Mouse (Mus musculus) testis, adult 2 months (tissue): Measurements from ENCODE around the gene Gm3336. TPM values are rescaled to one million over a fixed set of nuclear protein-coding genes. Genes with fewer than 3 reads are reported as not detected.

Experiments
- H3K27ac ChIP-seq: fragments of 200-500 bp; 2 replicates; pipeline ENCODE4 v1.5.1; 2012; ENCODE audit warnings: low read depth, low read length; ENCODE audit not compliant: control insufficient read depth, insufficient read depth
- H3K27me3 ChIP-seq: fragments of 200-500 bp; 2 replicates; pipeline ENCODE4 v1.6.1; 2012; ENCODE audit warnings: mild to moderate bottlenecking, low read length, moderate library complexity; ENCODE audit not compliant: control insufficient read depth, insufficient read depth
- H3K36me3 ChIP-seq: fragments of 200-500 bp; 2 replicates; pipeline ENCODE4 v1.6.1; 2012; ENCODE audit warnings: mild to moderate bottlenecking, low read length; ENCODE audit not compliant: control insufficient read depth, insufficient read depth
- H3K4me1 ChIP-seq: fragments of 200-500 bp; 2 replicates; pipeline ENCODE4 v1.6.1; 2012; ENCODE audit warnings: low read length; ENCODE audit not compliant: control insufficient read depth, insufficient read depth
- H3K4me3 ChIP-seq: fragments of 200-500 bp; 2 replicates; pipeline ENCODE4 v1.5.1; 2012; ENCODE audit warnings: low read depth, mild to moderate bottlenecking, low read length, moderate library complexity, mixed read lengths; ENCODE audit not compliant: control insufficient read depth
- CTCF ChIP-seq: fragments of 200-500 bp; IDR thresholded peaks from 2 replicates; pipeline ENCODE4 v1.5.1; 2012; ENCODE audit warnings: low read depth, mild to moderate bottlenecking, inconsistent platforms, low read length, moderate library complexity; ENCODE audit not compliant: control insufficient read depth, insufficient read depth, insufficient replicate concordance
- POLR2A ChIP-seq: fragments of 200-500 bp; IDR thresholded peaks from 2 replicates; pipeline ENCODE4 v1.6.1; 2012; ENCODE audit warnings: low read depth, mild to moderate bottlenecking, inconsistent platforms, low read length, moderate library complexity; ENCODE audit not compliant: control insufficient read depth
- polyA plus RNA-seq: library from polyadenylated mRNA; depleted of rRNA; stranded (reverse); fragments of >200 nt; gene quantifications from 2 replicates; pipeline ENCODE4 v1.2.3, GENCODE M21; 2012

Gm3336 gene
- polyA plus RNA-seq, 1 experiment = 0.86 TPM

- Histone ChIP-seq H3K4me3 (no peak overlapping the region), H3K4me1 (peaks cover 17% of the 10 kb centered on the region), H3K27ac (no peak overlapping the region), H3K27me3 (no peaks in the 10 kb centered on the region; the same call in 1 of the 2 replicates), H3K36me3 (no peaks in the 10 kb centered on the region)
- no peak for TF ChIP-seq CTCF
- TF ChIP-seq POLR2A = no peak
Observed at GRCm38 (mm10) chr8:70744806-70745205, 26.5 kb downstream of the Gm3336 start.

DNA sequence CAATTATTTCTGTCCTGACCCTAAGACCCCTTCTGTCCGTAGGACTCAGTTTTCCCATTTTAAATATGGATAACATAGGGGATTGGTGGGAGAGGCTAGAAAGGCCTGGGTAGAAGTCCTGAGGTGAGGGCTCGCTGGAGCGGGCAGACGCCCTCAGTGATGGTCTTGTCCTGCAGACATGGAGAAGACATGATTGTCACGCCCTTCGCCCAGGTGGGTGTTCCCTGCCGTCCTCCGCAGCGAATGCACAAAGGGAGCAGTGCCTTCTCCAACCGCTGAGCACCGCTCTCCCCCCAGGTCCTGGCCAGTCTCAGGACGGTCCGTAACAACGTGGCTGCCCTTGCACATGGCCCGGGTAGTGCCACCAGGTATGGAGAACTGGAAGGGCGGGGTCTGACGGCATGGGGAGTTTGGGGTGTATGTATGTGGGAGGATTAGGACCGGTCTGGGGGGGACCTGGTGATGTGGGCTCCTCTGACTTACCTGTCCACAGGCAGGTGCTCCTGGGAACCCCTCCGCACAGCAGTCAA, 27.4 kb downstream of the Gm3336 start:
- H3K27me3 ChIP-seq = no peaks in the 10 kb centered on the region; the same call in 1 of the 2 replicates
- no peak overlapping the region for H3K27ac ChIP-seq
- H3K4me1 ChIP-seq = peaks cover 17% of the 10 kb centered on the region
- TF ChIP-seq POLR2A = no peak
- H3K4me3 ChIP-seq = no peak overlapping the region
- no peaks in the 10 kb centered on the region for H3K36me3 ChIP-seq

DNA sequence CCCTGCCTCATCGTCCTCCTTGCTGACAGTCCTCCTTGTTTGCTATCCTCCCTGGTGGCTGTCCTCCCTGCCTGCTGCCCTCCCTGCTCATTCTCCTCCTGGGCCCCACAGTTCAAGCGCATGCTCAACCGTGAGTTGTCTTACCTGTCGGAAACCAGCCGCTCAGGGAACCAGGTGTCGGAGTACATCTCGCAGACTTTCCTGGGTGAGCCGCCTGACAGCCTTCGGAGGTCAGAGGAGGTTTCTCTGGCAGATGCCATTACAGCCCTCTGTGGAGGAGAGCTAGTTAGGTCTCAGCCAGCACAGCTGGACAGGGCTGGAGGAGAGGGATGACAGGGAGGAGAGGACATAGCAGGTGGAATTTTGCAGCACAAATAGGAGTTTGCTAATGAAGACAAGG, 28.3 kb downstream of the Gm3336 start:
- peaks cover 17% of the 10 kb centered on the region for H3K4me1 ChIP-seq
- no peak for TF ChIP-seq CTCF
- TF ChIP-seq POLR2A = no peak
- H3K4me3 ChIP-seq = no peak overlapping the region
- H3K27ac ChIP-seq = no peak overlapping the region
- no peaks in the 10 kb centered on the region for H3K36me3 ChIP-seq
- H3K27me3 ChIP-seq = no peaks in the 10 kb centered on the region; the same call in 1 of the 2 replicates

GRCm38 (mm10) chr8:70747211-70747890, 29.0 kb downstream of the Gm3336 start:
- H3K27me3 ChIP-seq = no peaks in the 10 kb centered on the region; the same call in 1 of the 2 replicates
- TF ChIP-seq CTCF (no peak), POLR2A (no peak)
- no peaks in the 10 kb centered on the region for H3K36me3 ChIP-seq
- peaks cover 17% of the 10 kb centered on the region for H3K4me1 ChIP-seq
- no peak overlapping the region for H3K27ac ChIP-seq
- no peak overlapping the region for H3K4me3 ChIP-seq

- no peak overlapping the region for H3K4me3 ChIP-seq
- no peak for TF ChIP-seq CTCF
- TF ChIP-seq POLR2A = no peak
- H3K27me3 ChIP-seq = no peaks in the 10 kb centered on the region; the same call in 1 of the 2 replicates
Observed at GRCm38 (mm10) chr8:70748246-70749096, 30.1 kb downstream of the Gm3336 start.

GRCm38 (mm10) chr8:70749097-70749674, 30.8 kb downstream of the Gm3336 start:
- TF ChIP-seq CTCF (no peak), POLR2A (no peak)
- no peak overlapping the region for H3K4me3 ChIP-seq
- peaks cover 17% of the 10 kb centered on the region for H3K4me1 ChIP-seq
- no peaks in the 10 kb centered on the region for H3K36me3 ChIP-seq
- H3K27ac ChIP-seq = no peak overlapping the region
- no peaks in the 10 kb centered on the region; the same call in 1 of the 2 replicates for H3K27me3 ChIP-seq

More at GRCm38 (mm10) chr8:70748246-70749096, 30.1 kb downstream of the Gm3336 start:
- Histone ChIP-seq H3K4me1 (peaks cover 23% of the 10 kb centered on the region), H3K27ac (no peak overlapping the region), H3K36me3 (no peaks in the 10 kb centered on the region)
